Mouse (Mus musculus): ENCODE measurements around the gene Drc3.

- TF ChIP-seq FLI1 (IDR thresholded peaks at IDR 0.05; ENCODE audit: low read length) (no peak), GATA1 (IDR thresholded peaks at IDR 0.05; ENCODE audit: borderline replicate concordance, low read length) (no peak)
Observed at GRCm38 (mm10) chr11:60303497-60303896, 49.6 kb upstream of the Drc3 start.
